Mouse (Mus musculus) hindbrain, postnatal 0 days (tissue): Measurements from ENCODE around the gene B3glct. TPM values are rescaled to one million over a fixed set of nuclear protein-coding genes. Genes with fewer than 3 reads are reported as not detected.
A peak's percentile ranks its signal among the peaks of the same experiment; 100 is the strongest.

ENCODE experiments used
- ATAC-seq: fragments of 200-750 bp; cut with Nextera tagmentation; 2 replicates; pipeline ENCODE4 v1.8.0; 2017; ENCODE audit warnings: mild to moderate bottlenecking, moderate TSS enrichment, moderate library complexity
- DNase-seq: peaks from one replicate; pipeline ENCODE4 v3.0.0-alpha.2; 2015; ENCODE audit warnings: low spot score
- H3K27ac ChIP-seq: fragments of 300-500 bp; sonication (generic); 2 replicates; pipeline ENCODE4 v1.5.1; 2014; ENCODE audit warnings: mild to moderate bottlenecking
- H3K27me3 ChIP-seq: fragments of 300-500 bp; sonication (generic); 2 replicates; pipeline ENCODE4 v1.6.1; 2014; ENCODE audit warnings: low read length, mixed read lengths; ENCODE audit not compliant: insufficient read depth
- H3K36me3 ChIP-seq: fragments of 300-500 bp; sonication (generic); 2 replicates; pipeline ENCODE4 v1.6.1; 2014; ENCODE audit warnings: low read length, mixed read lengths; ENCODE audit not compliant: insufficient read depth
- H3K4me1 ChIP-seq: fragments of 300-500 bp; sonication (generic); 2 replicates; pipeline ENCODE4 v1.6.1; 2014; ENCODE audit warnings: antibody characterized with exemption, low read length, mixed read lengths; ENCODE audit not compliant: insufficient read depth
- H3K4me2 ChIP-seq: fragments of 300-500 bp; sonication (generic); 2 replicates; pipeline ENCODE4 v1.6.1; 2014; ENCODE audit warnings: low read depth, mild to moderate bottlenecking, low read length, moderate library complexity, mixed read lengths
- H3K4me3 ChIP-seq: fragments of 300-500 bp; sonication (generic); 2 replicates; pipeline ENCODE4 v1.5.1; 2014; ENCODE audit warnings: low read length
- H3K9ac ChIP-seq: fragments of 300-500 bp; sonication (generic); replicated peaks from 2 replicates; pipeline ENCODE4 v1.6.1; 2014; ENCODE audit warnings: mild to moderate bottlenecking, low read length, moderate library complexity, mixed read lengths
- H3K9me3 ChIP-seq: fragments of 300-500 bp; sonication (generic); 2 replicates; pipeline ENCODE4 v1.6.1; 2016; ENCODE audit warnings: low read length, mixed read lengths
- CTCF ChIP-seq: IDR thresholded peaks from 2 replicates; pipeline ENCODE4 v1.5.1; 2016; ENCODE audit warnings: antibody characterized with exemption, control low read depth, low read depth
- WGBS: fragments of 180-500 bp; shearing (Covaris S2); extraction: QIAGEN DNeasy Blood & Tissue Kit; methylation state at CpG from one replicate; pipeline ENCODE4 v1.1.7; 2014; 5-methylcytosine and 5-hydroxymethylcytosine counted together
- polyA plus RNA-seq: library from polyadenylated mRNA; unstranded; fragments of >200 nt; fragmentation: Nextera tagmentation; extraction: Ambion mirVana; gene quantifications from 2 replicates; pipeline ENCODE4 v1.2.1, GENCODE M21; 2015
- total RNA-seq: library from RNA; depleted of rRNA; stranded (reverse); fragments of >200 nt; gene quantifications from 2 replicates; pipeline ENCODE4 v1.2.3, GENCODE M21; 2014

B3glct gene
- total and polyA plus RNA-seq, 2 experiments from 2014 or later = 14.4 to 22.4 TPM

DNA sequence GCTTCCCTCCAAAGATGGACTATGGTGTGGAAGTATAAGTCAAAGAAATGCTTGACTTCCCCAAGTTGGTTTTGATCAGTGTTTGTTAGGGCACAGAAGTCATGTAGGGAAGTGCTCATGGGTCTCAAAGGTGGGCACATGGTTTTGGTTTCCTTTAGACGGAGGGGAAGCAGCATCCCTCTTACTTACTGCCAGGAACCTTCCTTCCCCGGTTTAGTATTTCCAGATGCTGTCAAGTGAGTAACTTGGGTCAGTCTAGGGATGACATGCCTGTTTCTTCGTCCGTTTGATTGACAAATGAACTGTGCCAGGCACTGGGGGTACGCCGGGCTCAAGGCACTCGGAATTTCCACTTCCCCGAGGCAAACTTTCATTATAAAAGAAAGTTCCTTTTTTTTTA lies 89.1 kb downstream of the B3glct start:
- Histone ChIP-seq H3K9me3 (no peaks in the 10 kb centered on the region), H3K36me3 (no peaks in the 10 kb centered on the region), H3K27me3 (no peaks in the 10 kb centered on the region), H3K27ac (no peak overlapping the region), H3K9ac (no peak overlapping the region), H3K4me3 (no peak overlapping the region), H3K4me1 (no peaks in the 10 kb centered on the region), H3K4me2 (no peak overlapping the region)
- no peak for ATAC-seq
- no peak for TF ChIP-seq CTCF
- no peak for DNase-seq
- WGBS = 86% methylated on average over 8 of the region's 8 CpGs

GRCm38 (mm10) chr5:149767651-149768301 lies 89.7 kb downstream of the B3glct start:
- Histone ChIP-seq H3K27ac (no peak overlapping the region), H3K9ac (no peak overlapping the region), H3K4me3 (no peak overlapping the region), H3K4me1 (no peaks in the 10 kb centered on the region), H3K36me3 (no peaks in the 10 kb centered on the region), H3K4me2 (no peak overlapping the region), H3K27me3 (no peaks in the 10 kb centered on the region), H3K9me3 (no peaks in the 10 kb centered on the region)
- ATAC-seq (no peak), DNase-seq (no peak)
- no peak for TF ChIP-seq CTCF
- WGBS = 92% methylated on average over 5 of the region's 5 CpGs

GRCm38 (mm10) chr5:149769666-149770065 lies 91.6 kb downstream of the B3glct start:
- Histone ChIP-seq H3K9me3 (no peaks in the 10 kb centered on the region), H3K27me3 (no peaks in the 10 kb centered on the region), H3K36me3 (no peaks in the 10 kb centered on the region), H3K4me1 (no peaks in the 10 kb centered on the region), H3K9ac (no peak overlapping the region), H3K4me2 (no peak overlapping the region), H3K27ac (no peak overlapping the region), H3K4me3 (no peak overlapping the region)
- TF ChIP-seq CTCF = no peak
- 95% methylated on average over 8 of the region's 8 CpGs for WGBS
- ATAC-seq = no peak
- no peak for DNase-seq

- WGBS = 85% methylated on average over 7 of the region's 7 CpGs
- Histone ChIP-seq H3K4me1 (no peaks in the 10 kb centered on the region), H3K27ac (no peak overlapping the region), H3K4me2 (no peak overlapping the region), H3K36me3 (no peaks in the 10 kb centered on the region), H3K9me3 (no peaks in the 10 kb centered on the region), H3K9ac (no peak overlapping the region), H3K4me3 (no peak overlapping the region), H3K27me3 (no peaks in the 10 kb centered on the region)
- DNase-seq = no peak
- ATAC-seq = no peak
- no peak for TF ChIP-seq CTCF
These were observed 98.0 kb downstream of the B3glct start for GRCm38 (mm10) chr5:149776038-149776437.

DNA sequence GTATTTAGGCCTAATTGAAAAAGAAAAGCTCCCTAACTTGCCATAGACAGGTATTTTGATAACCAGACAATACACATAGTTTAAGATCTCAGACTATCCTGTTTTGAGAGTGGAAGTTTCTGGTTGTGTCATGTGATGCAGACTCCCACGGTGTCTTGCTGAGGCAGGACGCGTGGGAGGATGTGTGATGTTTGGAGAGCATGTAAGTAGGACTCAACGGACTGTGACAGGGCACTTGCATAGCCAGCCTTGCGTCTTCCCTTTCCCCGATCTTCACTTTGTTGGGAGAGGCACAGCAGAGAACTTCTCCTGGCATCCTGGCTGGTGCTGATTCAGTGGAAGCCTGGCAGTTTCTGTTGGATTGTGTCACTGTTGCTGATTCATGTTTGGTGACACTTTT lies 101.7 kb downstream of the B3glct start:
- Histone ChIP-seq H3K4me1 (no peaks in the 10 kb centered on the region), H3K36me3 (no peaks in the 10 kb centered on the region), H3K4me3 (no peak overlapping the region), H3K9ac (no peak overlapping the region), H3K9me3 (no peaks in the 10 kb centered on the region), H3K27ac (no peak overlapping the region), H3K4me2 (no peak overlapping the region), H3K27me3 (no peaks in the 10 kb centered on the region)
- ATAC-seq (no peak), DNase-seq (no peak)
- WGBS = 88% methylated on average over 6 of the region's 6 CpGs
- no peak for TF ChIP-seq CTCF

- Histone ChIP-seq H3K27ac (no peak overlapping the region), H3K9ac (no peak overlapping the region), H3K27me3 (no peaks in the 10 kb centered on the region), H3K4me2 (no peak overlapping the region), H3K4me3 (no peak overlapping the region), H3K4me1 (no peaks in the 10 kb centered on the region), H3K9me3 (no peaks in the 10 kb centered on the region), H3K36me3 (no peaks in the 10 kb centered on the region)
- peak; percentile 61 for TF ChIP-seq CTCF
- 95% methylated on average over 2 of the region's 2 CpGs for WGBS
- no peak for ATAC-seq
- no peak for DNase-seq
These were observed 102.4 kb downstream of the B3glct start for GRCm38 (mm10) chr5:149780411-149780810.

DNA sequence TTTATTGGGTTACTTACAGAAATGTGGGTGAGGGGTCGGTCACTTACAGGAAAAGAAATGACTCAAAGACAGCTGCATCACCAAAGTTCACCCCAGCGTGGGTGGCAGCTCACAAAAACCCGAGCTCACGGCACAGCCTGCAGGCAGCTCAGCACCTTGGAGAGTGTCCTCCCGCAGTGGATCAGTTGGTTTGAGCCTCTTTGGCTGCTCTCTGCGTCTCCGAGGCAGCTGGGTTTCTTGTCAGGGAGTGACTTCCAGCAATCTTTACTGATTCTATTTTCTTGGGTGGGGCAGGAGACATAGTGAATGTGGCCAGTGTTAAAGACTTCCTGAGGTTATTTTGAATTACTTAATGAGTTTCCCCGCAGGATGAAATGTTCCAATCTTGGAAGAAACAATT lies 112.1 kb downstream of the B3glct start:
- Histone ChIP-seq H3K36me3 (no peaks in the 10 kb centered on the region), H3K9ac (no peak overlapping the region), H3K27me3 (no peaks in the 10 kb centered on the region), H3K4me1 (no peaks in the 10 kb centered on the region), H3K27ac (no peak overlapping the region), H3K4me3 (no peak overlapping the region), H3K9me3 (no peaks in the 10 kb centered on the region), H3K4me2 (no peak overlapping the region)
- no peak for TF ChIP-seq CTCF
- WGBS = 25% methylated on average over 8 of the region's 8 CpGs
- DNase-seq = peak; percentile 8
- no peak for ATAC-seq
